Mouse (Mus musculus) common myeloid progenitor, adult 5-6 weeks (primary cell): ENCODE data around the gene Gm5134. TPM values are rescaled to one million over a fixed set of nuclear protein-coding genes. Genes with fewer than 3 reads are reported as not detected.
A peak's percentile ranks its signal among the peaks of the same experiment; 100 is the strongest.

ENCODE experiments used
- ATAC-seq: replicated peaks from 2 replicates; pipeline ENCODE4 v1.8.0; 2016; ENCODE audit warnings: low read depth, mild to moderate bottlenecking, moderate TSS enrichment, inconsistent platforms; ENCODE audit not compliant: poor library complexity, severe bottlenecking
- total RNA-seq: library from RNA; stranded (forward); fragments of 200-1000, 187-1606 nt; gene quantifications from 2 replicates; pipeline ENCODE4 v1.2.3, GENCODE M21; 2017

Gm5134 gene
- total RNA-seq: 0.46 TPM in 1 of 2 replicates, not detected in the other

GRCm38 (mm10) chr10:75954381-75954811 lies at the start of gene Gm5134:
TSS of gene Gm5134 (plus strand) at chr10:75954514.
- peak; percentile 67 for ATAC-seq

GRCm38 (mm10) chr10:75906882-75907281 lies 47.4 kb upstream of the Gm5134 start:
- ATAC-seq: no peak

- no peak for ATAC-seq
Observed at GRCm38 (mm10) chr10:75910698-75911097, 43.6 kb upstream of the Gm5134 start.

GRCm38 (mm10) chr10:75913013-75913589 lies 41.2 kb upstream of the Gm5134 start:
- no peak for ATAC-seq

GRCm38 (mm10) chr10:75915557-75915956 lies 38.8 kb upstream of the Gm5134 start:
- no peak for ATAC-seq

- no peak for ATAC-seq
Observed at GRCm38 (mm10) chr10:75916840-75917239, 37.5 kb upstream of the Gm5134 start.

GRCm38 (mm10) chr10:75919026-75919425 lies 35.3 kb upstream of the Gm5134 start:
- ATAC-seq: no peak

- peak; percentile 81 for ATAC-seq
Observed at GRCm38 (mm10) chr10:75921026-75921725, 33.1 kb upstream of the Gm5134 start, which contains the start of gene Smarcb1. TSS of gene Smarcb1 (minus strand) at chr10:75921617.

GRCm38 (mm10) chr10:75921726-75922560 lies 32.4 kb upstream of the Gm5134 start:
- ATAC-seq: 0 out of 2 replicates have a peak, but pooled peaks have one; percentile 16

GRCm38 (mm10) chr10:75924324-75924723 lies 30.0 kb upstream of the Gm5134 start:
- no peak for ATAC-seq

- peak; percentile 20; the same call in 1 of the 2 replicates for ATAC-seq
Observed at GRCm38 (mm10) chr10:75926396-75926795, 27.9 kb upstream of the Gm5134 start.

GRCm38 (mm10) chr10:75930304-75930703 lies 24.0 kb upstream of the Gm5134 start:
- no peak for ATAC-seq

- ATAC-seq: no peak
Observed at GRCm38 (mm10) chr10:75931311-75931710, 23.0 kb upstream of the Gm5134 start.

- peak; percentile 36 for ATAC-seq
Observed at GRCm38 (mm10) chr10:75932081-75932678, 22.1 kb upstream of the Gm5134 start.

GRCm38 (mm10) chr10:75932891-75933290 lies 21.4 kb upstream of the Gm5134 start, which contains the start of gene Chchd10:
TSS of gene Chchd10 (plus strand) at chr10:75933130.
- no peak for ATAC-seq

- no peak for ATAC-seq
Observed at GRCm38 (mm10) chr10:75934991-75935390, 19.3 kb upstream of the Gm5134 start.

GRCm38 (mm10) chr10:75935680-75936541 lies 18.4 kb upstream of the Gm5134 start, which contains the start of gene Mmp11:
TSS of gene Mmp11 (minus strand) at chr10:75936496.
- ATAC-seq: peak; percentile 87

- no peak for ATAC-seq
Observed at GRCm38 (mm10) chr10:75936909-75937667, 17.2 kb upstream of the Gm5134 start.
